Mouse (Mus musculus) myocyte (in vitro differentiated cells): ENCODE results near the gene Gm20509. TPM values are rescaled to one million over a fixed set of nuclear protein-coding genes. Genes with fewer than 3 reads are reported as not detected.

Experiments
- H3K27me3 ChIP-seq: one replicate; pipeline ENCODE4 v1.6.1; 2011; ENCODE audit not compliant: control insufficient read depth, insufficient read depth, insufficient read length
- H3K36me3 ChIP-seq: one replicate; pipeline ENCODE4 v1.6.1; 2011; ENCODE audit not compliant: control insufficient read depth, insufficient read depth
- H3K4me2 ChIP-seq: one replicate; pipeline ENCODE4 v1.6.1; 2011; ENCODE audit warnings: low read depth, control low read depth
- H3K4me3 ChIP-seq: one replicate; pipeline ENCODE4 v1.5.1; 2011; ENCODE audit warnings: mild to moderate bottlenecking, control low read depth, moderate library complexity
- H3K79me2 ChIP-seq: one replicate; pipeline ENCODE4 v1.6.1; 2011; ENCODE audit not compliant: control insufficient read depth, insufficient read depth
- H3ac ChIP-seq: one replicate; pipeline ENCODE4 v1.6.1; 2011; ENCODE audit not compliant: control insufficient read depth, insufficient read length
- CEBPB ChIP-seq: IDR thresholded peaks from 2 replicates; pipeline ENCODE4 v1.6.1; 2011; ENCODE audit warnings: mild to moderate bottlenecking, moderate library complexity; ENCODE audit not compliant: poor library complexity, insufficient read depth, severe bottlenecking
- E2F4 ChIP-seq: IDR thresholded peaks from one replicate; pipeline ENCODE4 v1.6.1; 2011; ENCODE audit warnings: mild to moderate bottlenecking, control low read depth, moderate library complexity; ENCODE audit not compliant: insufficient read depth
- MAX ChIP-seq: IDR thresholded peaks from one replicate; pipeline ENCODE4 v1.6.1; 2011; ENCODE audit warnings: low read depth, mild to moderate bottlenecking, control low read depth
- MYOD1 ChIP-seq, 3 experiments: IDR thresholded peaks; one replicate each; pipeline ENCODE4 v1.6.1; 2011; ENCODE audit warnings: control low read depth in 2 of 3, low read depth in 2 of 3, mild to moderate bottlenecking in 2 of 3, moderate library complexity in 1 of 3; ENCODE audit not compliant: insufficient read length in 2 of 3, control insufficient read depth in 1 of 3
- MYOG ChIP-seq, 3 experiments: IDR thresholded peaks; one replicate each; pipeline ENCODE4 v1.6.1; 2011; ENCODE audit warnings: control low read depth in 2 of 3, low read depth in 2 of 3, mild to moderate bottlenecking in 2 of 3; ENCODE audit not compliant: insufficient read length in 2 of 3, control insufficient read depth in 1 of 3, insufficient read depth in 1 of 3
- POLR2A ChIP-seq: IDR thresholded peaks from one replicate; pipeline ENCODE4 v1.6.1; 2011; ENCODE audit warnings: low read depth, mild to moderate bottlenecking, control low read depth, moderate library complexity; ENCODE audit not compliant: insufficient read length
- POLR2AphosphoS2 ChIP-seq: IDR thresholded peaks from one replicate; pipeline ENCODE4 v1.6.1; 2011; ENCODE audit warnings: low read depth, control low read depth; ENCODE audit not compliant: insufficient read length
- REST ChIP-seq: IDR thresholded peaks from one replicate; pipeline ENCODE4 v1.6.1; 2011; ENCODE audit warnings: mild to moderate bottlenecking, control low read depth, moderate library complexity; ENCODE audit not compliant: insufficient read depth, insufficient read length
- SRF ChIP-seq: IDR thresholded peaks from one replicate; pipeline ENCODE4 v1.6.1; 2011; ENCODE audit warnings: low read depth; ENCODE audit not compliant: control insufficient read depth, insufficient read length
- TCF12 ChIP-seq: IDR thresholded peaks from one replicate; pipeline ENCODE4 v1.6.1; 2011; ENCODE audit warnings: mild to moderate bottlenecking, control low read depth; ENCODE audit not compliant: poor library complexity, insufficient read depth, severe bottlenecking
- TCF3 ChIP-seq: IDR thresholded peaks from one replicate; pipeline ENCODE4 v1.6.1; 2011; ENCODE audit warnings: low read depth, control low read depth; ENCODE audit not compliant: insufficient read length
- USF1 ChIP-seq: IDR thresholded peaks from one replicate; pipeline ENCODE4 v1.6.1; 2011; ENCODE audit warnings: low read depth, mild to moderate bottlenecking, control low read depth, moderate library complexity
- polyA plus RNA-seq: library from polyadenylated mRNA; unstranded; fragments of >200 nt; fragmentation: generic; extraction: Trizol; gene quantifications from one replicate; pipeline ENCODE4 v1.2.1, GENCODE M21; 2012; ENCODE audit warnings: missing spikeins

Gm20509 gene
- not detected for polyA plus RNA-seq

DNA sequence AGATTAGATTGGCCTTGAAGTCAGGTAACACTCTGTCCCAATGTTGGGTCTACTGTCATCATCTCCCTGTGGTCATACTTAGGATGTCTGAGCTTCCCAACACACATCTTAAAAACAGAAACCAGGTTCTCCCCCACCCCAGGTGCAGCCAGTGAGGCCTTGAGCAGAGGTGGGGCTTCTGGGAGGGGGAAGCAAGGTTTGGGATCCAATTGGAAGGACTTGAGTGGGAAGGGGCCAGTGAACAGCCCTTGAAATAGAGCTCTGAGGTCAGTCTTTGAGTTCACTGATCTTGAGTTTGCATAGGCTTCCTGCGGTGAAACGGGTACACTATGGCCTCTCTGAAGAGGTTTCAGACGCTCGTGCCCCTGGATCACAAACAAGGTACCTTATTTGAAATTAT lies at the start of gene Gm20509:
TSS of gene Gm20509 (plus strand) at position 290 of the 400 bp plus-strand sequence.
- TF ChIP-seq MAX (no peak), POLR2AphosphoS2 (no peak), REST (no peak), USF1 (no peak), TCF12 (no peak), CEBPB (no peak), MYOD1 (IDR thresholded peaks at IDR 0.05; ENCODE audit: control insufficient read depth in 1 of 3, insufficient read length in 2 of 3, low read depth in 2 of 3) (no peak), SRF (no peak), TCF3 (no peak), POLR2A (no peak), MYOG (IDR thresholded peaks at IDR 0.05; ENCODE audit: control insufficient read depth in 1 of 3, insufficient read depth in 1 of 3, insufficient read length in 2 of 3, low read depth in 2 of 3) (no peak), E2F4 (no peak)
- Histone ChIP-seq H3K4me3 (no peak within 1 kb of the TSS), H3K36me3 (no peaks in the 10 kb centered on the region), H3K79me2 (no peaks in the 10 kb centered on the region), H3ac (no peak within 1 kb of the TSS), H3K27me3 (peaks cover 34% of the 10 kb centered on the region), H3K4me2 (no peak within 1 kb of the TSS)

DNA sequence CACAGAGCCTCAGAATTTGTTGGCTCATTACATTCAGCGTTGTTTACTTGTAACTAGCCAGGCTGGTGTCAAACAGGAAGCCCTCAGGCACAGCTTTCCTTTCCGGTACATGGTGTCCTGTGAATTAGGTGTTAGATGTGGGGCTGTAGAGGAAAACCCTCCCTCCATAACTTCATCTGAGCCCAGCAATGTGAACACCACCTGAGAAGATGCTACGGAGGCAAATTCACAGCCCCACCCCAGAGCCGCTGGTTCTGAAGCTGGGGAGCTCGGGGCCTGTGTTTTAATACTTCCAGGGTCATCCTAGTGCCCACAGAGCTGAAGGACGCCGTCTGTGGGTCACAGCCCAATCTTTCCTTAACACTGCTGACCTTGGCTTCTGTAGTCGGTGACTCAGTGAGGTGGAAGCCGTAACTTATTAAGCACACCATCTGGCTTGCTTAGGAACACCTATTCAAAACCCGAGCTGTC lies 46.8 kb upstream of the Gm20509 start:
- Histone ChIP-seq H3K27me3 (peaks cover 12% of the 10 kb centered on the region), H3K36me3 (no peaks in the 10 kb centered on the region), H3K79me2 (no peaks in the 10 kb centered on the region), H3K4me3 (no peak overlapping the region), H3K4me2 (no peak overlapping the region), H3ac (no peak overlapping the region)
- no peak for TF ChIP-seq E2F4
- no peak for TF ChIP-seq TCF12
- TF ChIP-seq SRF = no peak
- no peak for TF ChIP-seq CEBPB
- TF ChIP-seq MYOG (IDR thresholded peaks at IDR 0.05; ENCODE audit: control insufficient read depth in 1 of 3, insufficient read depth in 1 of 3, insufficient read length in 2 of 3, low read depth in 2 of 3) = no peak

DNA sequence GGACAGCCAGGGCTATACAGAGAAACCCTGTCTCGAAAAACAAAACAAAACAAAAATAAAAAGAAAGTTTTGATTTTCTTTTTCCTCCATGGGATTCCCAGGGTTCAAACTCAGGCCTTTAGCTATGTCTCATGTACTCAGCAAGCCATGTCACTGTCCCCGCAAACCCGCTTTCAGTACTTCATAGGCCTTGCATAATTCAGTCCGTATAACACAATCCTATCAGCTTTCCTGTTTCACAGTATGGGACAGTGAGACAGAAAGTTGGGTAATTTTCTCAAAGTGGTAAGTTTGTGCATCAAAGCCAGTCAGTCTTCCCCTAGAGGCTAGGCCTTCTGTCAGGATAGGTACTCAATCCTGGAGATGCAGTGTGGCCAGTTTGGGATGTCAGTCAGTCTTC lies 43.0 kb upstream of the Gm20509 start:
- no peaks in the 10 kb centered on the region for H3K79me2 ChIP-seq
- H3K4me3 ChIP-seq = no peak overlapping the region
- peaks cover 12% of the 10 kb centered on the region for H3K27me3 ChIP-seq
- TF ChIP-seq MYOD1 (IDR thresholded peaks at IDR 0.05; ENCODE audit: control insufficient read depth in 1 of 3, insufficient read length in 2 of 3, low read depth in 2 of 3) (no peak), REST (no peak), POLR2A (no peak), USF1 (no peak), E2F4 (no peak), CEBPB (no peak), MYOG (IDR thresholded peaks at IDR 0.05; ENCODE audit: control insufficient read depth in 1 of 3, insufficient read depth in 1 of 3, insufficient read length in 2 of 3, low read depth in 2 of 3) (no peak), TCF12 (no peak), POLR2AphosphoS2 (no peak), MAX (no peak), TCF3 (no peak), SRF (no peak)
- no peaks in the 10 kb centered on the region for H3K36me3 ChIP-seq
- H3K4me2 ChIP-seq = no peak overlapping the region
- no peak overlapping the region for H3ac ChIP-seq

DNA sequence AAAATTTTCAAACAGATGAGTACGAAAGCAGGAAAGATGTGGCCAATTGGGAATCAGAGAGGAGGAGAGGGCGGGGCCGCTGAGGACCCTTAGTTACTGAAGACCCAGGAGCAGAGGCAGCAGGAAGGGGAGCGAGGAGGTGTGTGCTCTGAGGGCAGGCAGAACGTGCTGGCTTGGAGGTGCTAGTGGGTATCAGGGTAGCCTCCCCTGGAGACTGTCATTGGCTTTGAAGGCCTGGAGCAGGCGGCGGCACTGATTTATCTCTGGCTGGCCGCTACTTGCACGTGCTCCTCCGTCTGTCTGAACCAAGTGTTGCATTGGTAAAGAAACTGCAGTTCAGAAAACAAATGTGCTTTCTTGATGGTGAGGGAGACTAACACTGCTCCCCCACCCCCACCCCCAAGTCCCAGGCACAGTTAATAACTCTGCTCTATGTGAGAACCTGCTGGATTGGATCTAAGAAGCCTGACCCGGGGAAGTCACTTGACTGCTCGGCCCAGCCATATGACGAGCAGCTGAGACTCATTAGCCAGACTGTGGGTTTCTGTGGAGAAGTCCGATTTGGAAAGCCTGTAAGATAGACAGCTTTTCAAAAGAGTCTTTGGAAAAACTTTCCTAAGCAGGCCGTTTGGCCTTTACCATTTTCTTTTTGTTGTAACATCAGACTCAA lies 38.5 kb upstream of the Gm20509 start:
- TF ChIP-seq REST = no peak
- no peak for TF ChIP-seq E2F4
- TF ChIP-seq SRF = no peak
- no peak for TF ChIP-seq TCF3
- no peak for TF ChIP-seq MYOD1 (IDR thresholded peaks at IDR 0.05; ENCODE audit: control insufficient read depth in 1 of 3, insufficient read length in 2 of 3, low read depth in 2 of 3)
- no peak for TF ChIP-seq POLR2A
- no peak for TF ChIP-seq MAX
- no peak for TF ChIP-seq MYOG (IDR thresholded peaks at IDR 0.05; ENCODE audit: control insufficient read depth in 1 of 3, insufficient read depth in 1 of 3, insufficient read length in 2 of 3, low read depth in 2 of 3)
- TF ChIP-seq USF1 = no peak
- TF ChIP-seq TCF12 = no peak
- TF ChIP-seq CEBPB = no peak
- TF ChIP-seq POLR2AphosphoS2 = no peak
- H3K79me2 ChIP-seq = no peaks in the 10 kb centered on the region
- H3K4me2 ChIP-seq = no peak overlapping the region
- peaks cover 4% of the 10 kb centered on the region for H3K27me3 ChIP-seq
- no peak overlapping the region for H3ac ChIP-seq
- no peaks in the 10 kb centered on the region for H3K36me3 ChIP-seq
- no peak overlapping the region for H3K4me3 ChIP-seq

DNA sequence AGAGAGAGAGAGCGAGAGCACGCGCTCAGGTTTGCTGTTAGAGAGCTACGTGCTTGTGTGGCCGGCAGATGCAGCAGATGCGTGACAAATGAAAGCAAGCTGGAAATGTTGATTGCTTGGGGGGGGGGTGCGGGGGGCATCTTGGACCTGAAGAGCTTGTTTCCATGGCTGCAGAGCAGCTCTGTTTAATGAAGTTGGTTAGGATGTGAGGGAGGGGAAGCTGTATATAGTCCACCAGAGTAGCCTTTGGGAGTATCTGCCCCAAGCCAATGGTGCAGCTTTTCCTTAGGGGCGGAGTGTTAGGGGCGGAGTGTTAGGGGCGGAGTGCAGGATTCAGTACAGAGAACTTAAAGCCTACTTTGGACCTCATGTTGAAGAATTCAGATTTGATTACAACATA lies 35.2 kb upstream of the Gm20509 start:
- no peaks in the 10 kb centered on the region for H3K79me2 ChIP-seq
- no peak overlapping the region for H3K4me2 ChIP-seq
- H3K27me3 ChIP-seq = peaks cover 4% of the 10 kb centered on the region
- H3ac ChIP-seq = no peak overlapping the region
- H3K36me3 ChIP-seq = no peaks in the 10 kb centered on the region
- H3K4me3 ChIP-seq = no peak overlapping the region
- no peak for TF ChIP-seq REST
